Mouse (Mus musculus) neutrophil, adult 5-6 weeks (primary cell): ENCODE data around the gene Cnr2. TPM values are rescaled to one million over a fixed set of nuclear protein-coding genes. Genes with fewer than 3 reads are reported as not detected.

Experiments
- total RNA-seq: library from RNA; stranded (forward); fragments of 200-1000 nt; gene quantifications from 2 replicates; pipeline ENCODE4 v1.2.3, GENCODE M21; 2017

Cnr2 gene
- total RNA-seq, 1 experiment from 2014 or later, result 72.5 TPM

Other genes with a start within 250 kb of the Cnr2 start
- 5.9 and 6.0 TPM in 2 replicates for gene Ifnlr1, start 209.1 kb upstream of the Cnr2 start, total RNA-seq
- not detected in 2 replicates for gene Il22ra1, start 167.2 kb upstream of the Cnr2 start, total RNA-seq
- 0.12 TPM in 1 of 2 replicates, not detected in the other for gene Myom3, start 135.7 kb upstream of the Cnr2 start, total RNA-seq
- gene Srsf10, start 39.6 kb upstream of the Cnr2 start, total RNA-seq, result 306 and 325 TPM in 2 replicates
- gene Pnrc2, start 21.5 kb upstream of the Cnr2 start, total RNA-seq, result 315 and 327 TPM in 2 replicates
- gene Fuca1, start 25.3 kb downstream of the Cnr2 start, total RNA-seq, result 366 and 368 TPM in 2 replicates
- gene Hmgcl, start 51.1 kb downstream of the Cnr2 start, total RNA-seq, result 97.1 and 111 TPM in 2 replicates
- 8.0 and 10.3 TPM in 2 replicates for gene Gale, start 68.3 kb downstream of the Cnr2 start, total RNA-seq
- 41.0 and 44.9 TPM in 2 replicates for gene Lypla2, start 77.2 kb downstream of the Cnr2 start, total RNA-seq
- 58.7 and 77.3 TPM in 2 replicates for gene Pithd1, start 91.9 kb downstream of the Cnr2 start, total RNA-seq
- 73.5 and 78.9 TPM in 2 replicates for gene Eloa, start 126.4 kb downstream of the Cnr2 start, total RNA-seq
- gene Rpl11, start 158.0 kb downstream of the Cnr2 start, total RNA-seq, result 333 and 414 TPM in 2 replicates
- gene Id3, start 248.1 kb downstream of the Cnr2 start, total RNA-seq, result 25.4 and 29.5 TPM in 2 replicates